Mouse (Mus musculus) lung, adult 2 months (tissue): ENCODE results near the gene Faah.

Experiments used
- CTCF ChIP-seq: fragments of 200-500 bp; IDR thresholded peaks from 2 replicates; pipeline ENCODE4 v1.5.1; 2011; ENCODE audit warnings: mild to moderate bottlenecking, low read length, control low read depth; ENCODE audit not compliant: insufficient read depth
- POLR2A ChIP-seq: fragments of 200-500 bp; IDR thresholded peaks from 2 replicates; pipeline ENCODE4 v1.6.1; 2011; ENCODE audit warnings: low read depth, mild to moderate bottlenecking, control low read depth, low read length, borderline replicate concordance; ENCODE audit errors: extremely low read depth

GRCm38 (mm10) chr4:115955494-115955775 lies 62.3 kb downstream of the Faah start:
- no peak for TF ChIP-seq POLR2A
- TF ChIP-seq CTCF: no peak
